ENCODE assay signal across 11 mouse cellular contexts in genomic region chr7:16244067-16244466, GRCm38 (mm10). TPM values are rescaled to one million over a fixed set of nuclear protein-coding genes. Genes with fewer than 3 reads are reported as not detected.
DNase-seq lines count a peak whose midpoint lies in the region; ATAC-seq and TF ChIP-seq lines count a peak whose summit lies in the region.
"Had no signal": no experiment of that assay in that cellular context is flagged by ENCODE, and none has a peak within 500 bp of the region (broad histone marks: within the 10 kb centered on the region; RNA-seq: fewer than 3 reads in every experiment).

Gene C5ar2, minus strand, starts transcription at chr7:16244154.

- H3K4me1 ChIP-seq in kidney, adult 2 months (ENCODE audit: control insufficient read depth, insufficient read depth, low read length): no peaks in the 10 kb centered on the region
- H3K4me1 ChIP-seq in liver, embryonic 12.5 days: peaks cover 64% of the 10 kb centered on the region

- no peak within 1 kb of the TSS for H3K9ac ChIP-seq in liver, embryonic 12.5 days

- WGBS in kidney, adult 2 months: 41% methylated on average over 5 of the region's 5 CpGs
- WGBS in liver, embryonic 12.5 days (ENCODE audit: insufficient replicate concordance): 46% methylated on average over 5 of the region's 5 CpGs

- no peaks in the 10 kb centered on the region for H3K27me3 ChIP-seq in kidney, adult 2 months (replicated peaks; ENCODE audit: control insufficient read depth, insufficient read depth, low read length)
- H3K27me3 ChIP-seq in liver, embryonic 12.5 days (replicated peaks): no peaks in the 10 kb centered on the region; the same call in 1 of the 2 replicates

- H3K27ac ChIP-seq in kidney, adult 2 months (ENCODE audit: insufficient read depth, low read depth, low read length): no peak within 1 kb of the TSS
- peak within 1 kb of the TSS; percentile 60 for H3K27ac ChIP-seq in liver, embryonic 12.5 days

- H3K9me3 ChIP-seq in liver, embryonic 12.5 days (replicated peaks): no peaks in the 10 kb centered on the region

- no peak for ATAC-seq in liver, embryonic 12.5 days
- peak; percentile 78 for ATAC-seq in megakaryocyte, adult 5-6 weeks (ENCODE audit: poor library complexity, severe bottlenecking)
- no peak for ATAC-seq in activated CD4-positive, CD25-positive, alpha-beta regulatory T cell, adult 4 months

- peak; percentile 25 for DNase-seq in kidney, adult 2 months
- DNase-seq in kidney, postnatal 10 days: no peak
- peak; percentile 56 for DNase-seq in brain, adult 2 months (ENCODE audit: low read depth, low spot score)
- DNase-seq in frontal cortex, postnatal 36 days (ENCODE audit: low spot score in 2 of 2): no peak
- DNase-seq: cerebellum, postnatal 10 days; right cerebral cortex, adult 18-20 months; thymus, adult 18-20 months had no signal

- TF ChIP-seq POLR2A in kidney, adult 2 months (IDR thresholded peaks at IDR 0.05; ENCODE audit: low read depth, low read length): no peak

- no peak within 1 kb of the TSS for H3K4me2 ChIP-seq in liver, embryonic 12.5 days

- no peak for TF ChIP-seq CTCF in kidney, adult 2 months (conservative IDR thresholded peaks at IDR 0.05; ENCODE audit: insufficient read depth, insufficient read length, low read depth, low read length)

- no peaks in the 10 kb centered on the region for H3K36me3 ChIP-seq in kidney, adult 2 months (ENCODE audit: control insufficient read depth, insufficient read depth, low read length)
- H3K36me3 ChIP-seq in liver, embryonic 12.5 days: no peaks in the 10 kb centered on the region

- no peak within 1 kb of the TSS for H3K4me3 ChIP-seq in kidney, adult 2 months (ENCODE audit: insufficient read depth, low read depth, low read length)
- H3K4me3 ChIP-seq in liver, embryonic 12.5 days: no peak within 1 kb of the TSS
- H3K4me3 ChIP-seq: myocyte had no signal

RNA-seq across cellular contexts. Expression of gene C5ar2, which starts in this region (rescaled TPM):
- 0.34 and 0.39 TPM in 2 replicates for polyA plus RNA-seq in kidney, adult 2 months (2012; rRNA removed)
- polyA plus RNA-seq in liver, embryonic 12.5 days (2016; fragmentation: Nextera tagmentation; extraction: Ambion mirVana): 1.6 and 1.7 TPM in 2 replicates
- total RNA-seq in megakaryocyte, adult 5-6 weeks (2015): 5.7 and 7.4 TPM in 2 replicates
- total RNA-seq in megakaryocyte, adult 5-6 weeks (2017): 6.9 and 10.7 TPM in 2 replicates
- not detected for polyA plus RNA-seq in activated CD4-positive, CD25-positive, alpha-beta regulatory T cell, adult 4 months (2017; shearing (Covaris generic))
- polyA plus RNA-seq: myocyte had no signal

Comparison
In these comparisons a context has a peak if more than half of its experiments do, and no peak if none do; other contexts are left out.
1. Peak in DNase-seq in kidney, adult 2 months; RNA of the gene not detected or under 1 TPM.